Mouse (Mus musculus) heart, embryonic 14.5 days (tissue): Measurements from ENCODE around the gene Selenok. TPM values are rescaled to one million over a fixed set of nuclear protein-coding genes. Genes with fewer than 3 reads are reported as not detected.

Experiments used
- ATAC-seq: fragments of 200-750 bp; cut with Nextera tagmentation; 2 replicates; pipeline ENCODE4 v1.8.0; 2017; ENCODE audit warnings: low read depth, moderate TSS enrichment; ENCODE audit not compliant: insufficient number of reproducible peaks, insufficient read depth, low FRiP score
- H3K27ac ChIP-seq, 2 experiments: fragments of 200-500 bp in 1 of 2; fragments of 300-500 bp in 1 of 2; sonication (generic) in 1 of 2; replicated peaks in 1 of 2; 2 replicates each; pipeline ENCODE4 v1.5.1; 2012 to 2014; ENCODE audit warnings: low read depth in 2 of 2, low read length in 2 of 2, control low read depth in 1 of 2, mild to moderate bottlenecking in 1 of 2, mixed read lengths in 1 of 2; ENCODE audit not compliant: control insufficient read depth in 1 of 2, insufficient read depth in 1 of 2
- H3K27me3 ChIP-seq: fragments of 300-500 bp; sonication (generic); 2 replicates; pipeline ENCODE4 v1.6.1; 2014; ENCODE audit warnings: mild to moderate bottlenecking, low read length, control low read depth; ENCODE audit not compliant: control insufficient read depth, insufficient read depth
- H3K36me3 ChIP-seq: fragments of 300-500 bp; sonication (generic); 2 replicates; pipeline ENCODE4 v1.6.1; 2014; ENCODE audit warnings: mild to moderate bottlenecking, control low read depth, low read length, mixed read lengths; ENCODE audit not compliant: control insufficient read depth, insufficient read depth
- H3K4me1 ChIP-seq, 2 experiments: fragments of 200-500 bp in 1 of 2; fragments of 300-500 bp in 1 of 2; sonication (generic) in 1 of 2; 2 replicates each; pipeline ENCODE4 v1.6.1; 2012 to 2014; ENCODE audit warnings: low read length in 2 of 2, control low read depth in 1 of 2, mixed read lengths in 1 of 2; ENCODE audit not compliant: control insufficient read depth in 2 of 2, insufficient read depth in 2 of 2
- H3K4me2 ChIP-seq: fragments of 300-500 bp; sonication (generic); 2 replicates; pipeline ENCODE4 v1.6.1; 2014; ENCODE audit warnings: mild to moderate bottlenecking, low read length
- H3K4me3 ChIP-seq, 2 experiments: fragments of 200-500 bp in 1 of 2; fragments of 300-500 bp in 1 of 2; sonication (generic) in 1 of 2; 2 replicates each; pipeline ENCODE4 v1.5.1; 2012 to 2014; ENCODE audit warnings: low read length in 2 of 2, mild to moderate bottlenecking in 2 of 2, control low read depth in 1 of 2, low read depth in 1 of 2, moderate library complexity in 1 of 2; ENCODE audit not compliant: control insufficient read depth in 1 of 2, insufficient read depth in 1 of 2
- H3K9ac ChIP-seq: fragments of 300-500 bp; sonication (generic); 2 replicates; pipeline ENCODE4 v1.6.1; 2014; ENCODE audit warnings: mild to moderate bottlenecking, low read length
- H3K9me3 ChIP-seq: fragments of 300-500 bp; sonication (generic); 2 replicates; pipeline ENCODE4 v1.6.1; 2016; ENCODE audit warnings: low read length, control low read depth; ENCODE audit not compliant: control insufficient read depth
- WGBS: fragments of 180-500 bp; shearing (Covaris S2); extraction: QIAGEN DNeasy Blood & Tissue Kit; methylation state at CpG from one replicate; pipeline ENCODE4 v1.1.7; 2014; 5-methylcytosine and 5-hydroxymethylcytosine counted together
- polyA plus RNA-seq: library from polyadenylated mRNA; unstranded; fragments of >200 nt; fragmentation: Nextera tagmentation; extraction: Ambion mirVana; gene quantifications from 2 replicates; pipeline ENCODE4 v1.2.1, GENCODE M21; 2014

Gene Selenok
- polyA plus RNA-seq, 1 experiment from 2014 or later, result 183 TPM

GRCm38 (mm10) chr14:29996000-29996751 is 28.1 kb downstream of the Selenok start:
- Histone ChIP-seq H3K4me3 (no peak overlapping the region), H3K9me3 (no peaks in the 10 kb centered on the region)
- WGBS, result 88% methylated on average over 11 of the region's 11 CpGs

GRCm38 (mm10) chr14:29997345-29997744 is 29.2 kb downstream of the Selenok start:
- peaks cover 49% of the 10 kb centered on the region for H3K36me3 ChIP-seq

More at GRCm38 (mm10) chr14:29996000-29996751, 28.1 kb downstream of the Selenok start:
- H3K4me2 ChIP-seq, result no peak overlapping the region
- no peak overlapping the region for H3K27ac ChIP-seq
- peaks cover 61% of the 10 kb centered on the region for H3K36me3 ChIP-seq
- H3K4me1 ChIP-seq, result 0 out of 4 replicates have a peak, but pooled peaks cover 0 to 6% of the 10 kb centered on the region in 2 experiments
- H3K27me3 ChIP-seq, result no peaks in the 10 kb centered on the region
- no peak overlapping the region for H3K9ac ChIP-seq
- ATAC-seq, result no peak

GRCm38 (mm10) chr14:29998747-29999474 is 30.8 kb downstream of the Selenok start:
- no peaks in the 10 kb centered on the region for H3K9me3 ChIP-seq
- no peak for ATAC-seq
- WGBS, result 80% methylated on average over 13 of the region's 13 CpGs
- no peak overlapping the region for H3K9ac ChIP-seq
- H3K4me2 ChIP-seq, result no peak overlapping the region
- H3K27me3 ChIP-seq, result no peaks in the 10 kb centered on the region
- H3K4me3 ChIP-seq, result no peak overlapping the region
- 0 out of 4 replicates have a peak, but pooled peaks cover 0 to 6% of the 10 kb centered on the region in 2 experiments for H3K4me1 ChIP-seq
- peaks cover 34% of the 10 kb centered on the region for H3K36me3 ChIP-seq
- no peak overlapping the region for H3K27ac ChIP-seq

More at GRCm38 (mm10) chr14:29997345-29997744, 29.2 kb downstream of the Selenok start:
- Histone ChIP-seq H3K4me3 (no peak overlapping the region), H3K27me3 (no peaks in the 10 kb centered on the region), H3K4me1 (0 out of 4 replicates have a peak, but pooled peaks cover 0 to 6% of the 10 kb centered on the region in 2 experiments), H3K27ac (no peak overlapping the region), H3K4me2 (no peak overlapping the region), H3K9me3 (no peaks in the 10 kb centered on the region), H3K9ac (no peak overlapping the region)
- ATAC-seq, result no peak

GRCm38 (mm10) chr14:29999475-29999811 is 31.3 kb downstream of the Selenok start:
- Histone ChIP-seq H3K9me3 (no peaks in the 10 kb centered on the region), H3K4me2 (no peak overlapping the region), H3K4me1 (0 out of 4 replicates have a peak, but pooled peaks cover 0 to 6% of the 10 kb centered on the region in 2 experiments), H3K36me3 (peaks cover 28% of the 10 kb centered on the region), H3K4me3 (no peak overlapping the region), H3K27me3 (no peaks in the 10 kb centered on the region), H3K27ac (no peak overlapping the region), H3K9ac (no peak overlapping the region)
- 69% methylated on average over 3 of the region's 3 CpGs for WGBS
- ATAC-seq, result no peak

- Histone ChIP-seq H3K4me2 (peak within 1 kb of the TSS; percentile 90), H3K4me1 (peaks cover 5 to 10% of the 10 kb centered on the region in 2 experiments; a peak in 3 of 4 replicates), H3K27me3 (peaks cover 29% of the 10 kb centered on the region), H3K9ac (peak within 1 kb of the TSS; percentile 51), H3K9me3 (no peaks in the 10 kb centered on the region), H3K4me3 (peak within 1 kb of the TSS; percentile 39 to 49), H3K36me3 (no peaks in the 10 kb centered on the region), H3K27ac (no peak within 1 kb of the TSS)
- peak; percentile 46; the same call in 1 of the 2 replicates for ATAC-seq
- 8% methylated on average over 54 of the region's 54 CpGs for WGBS
Observed at GRCm38 (mm10) chr14:30008733-30009575, 40.8 kb downstream of the Selenok start, which contains the start of the genes Il17rb and Chdh. Gene Il17rb (minus strand): TSS chr14:30008896. Gene Chdh (plus strand): TSS chr14:30009023.

GRCm38 (mm10) chr14:30009864-30010560 is 41.9 kb downstream of the Selenok start:
- H3K4me2 ChIP-seq, result peak overlapping the region; percentile 90; the same call in 1 of the 2 replicates

More at GRCm38 (mm10) chr14:30009864-30010560, 41.9 kb downstream of the Selenok start:
- WGBS, result 70% methylated on average over 10 of the region's 10 CpGs
- Histone ChIP-seq H3K9me3 (no peaks in the 10 kb centered on the region), H3K27ac (no peak overlapping the region), H3K4me1 (peaks cover 5 to 10% of the 10 kb centered on the region in 2 experiments; a peak in 3 of 4 replicates), H3K9ac (no peak overlapping the region), H3K27me3 (peaks cover 29% of the 10 kb centered on the region), H3K36me3 (no peaks in the 10 kb centered on the region), H3K4me3 (no peak overlapping the region)
- no peak for ATAC-seq
